Mouse (Mus musculus) C2C12 (cell line): ENCODE results near the gene Slc20a1.

Experiments used
- CTCF ChIP-seq: IDR thresholded peaks from one replicate; pipeline ENCODE4 v1.5.1; 2011; ENCODE audit not compliant: control insufficient read depth, insufficient read depth, insufficient read length
- MYOG ChIP-seq: IDR thresholded peaks from one replicate; pipeline ENCODE4 v1.6.1; 2011; ENCODE audit not compliant: control insufficient read depth, insufficient read length; ENCODE audit errors: extremely low read depth
- USF1 ChIP-seq: IDR thresholded peaks from one replicate; pipeline ENCODE4 v1.6.1; 2011; ENCODE audit warnings: low read depth, mild to moderate bottlenecking, control low read depth, moderate library complexity

GRCm38 (mm10) chr2:129178182-129178908 is 20.2 kb upstream of the Slc20a1 start:
- no peak for TF ChIP-seq CTCF
- TF ChIP-seq USF1, result no peak
- TF ChIP-seq MYOG, result no peak
